Mouse (Mus musculus) neural tube, embryonic 12.5 days (tissue): ENCODE measurements around the gene Gadl1. TPM values are rescaled to one million over a fixed set of nuclear protein-coding genes. Genes with fewer than 3 reads are reported as not detected.

Experiments
- ATAC-seq: fragments of 200-750 bp; cut with Nextera tagmentation; 2 replicates; pipeline ENCODE4 v1.8.0; 2017; ENCODE audit warnings: low read depth, mild to moderate bottlenecking, moderate TSS enrichment, moderate library complexity; ENCODE audit not compliant: low FRiP score
- H3K27ac ChIP-seq: fragments of 300-500 bp; sonication (generic); 2 replicates; pipeline ENCODE4 v1.5.1; 2016
- H3K27me3 ChIP-seq: fragments of 300-500 bp; sonication (generic); replicated peaks from 2 replicates; pipeline ENCODE4 v1.6.1; 2016; ENCODE audit warnings: mild to moderate bottlenecking
- H3K36me3 ChIP-seq: fragments of 300-500 bp; sonication (generic); 2 replicates; pipeline ENCODE4 v1.6.1; 2016; ENCODE audit warnings: mild to moderate bottlenecking
- H3K4me1 ChIP-seq: fragments of 300-500 bp; sonication (generic); 2 replicates; pipeline ENCODE4 v1.6.1; 2016
- H3K4me2 ChIP-seq: fragments of 300-500 bp; sonication (generic); replicated peaks from 2 replicates; pipeline ENCODE4 v1.6.1; 2016; ENCODE audit warnings: mild to moderate bottlenecking
- H3K4me3 ChIP-seq: fragments of 300-500 bp; sonication (generic); 2 replicates; pipeline ENCODE4 v1.5.1; 2016
- H3K9ac ChIP-seq: fragments of 300-500 bp; sonication (generic); 2 replicates; pipeline ENCODE4 v1.6.1; 2016; ENCODE audit warnings: mild to moderate bottlenecking
- H3K9me3 ChIP-seq: fragments of 300-500 bp; sonication (generic); 2 replicates; pipeline ENCODE4 v1.6.1; 2016; ENCODE audit warnings: mild to moderate bottlenecking
- WGBS: fragments of 180-500 bp; shearing (Covaris S2); methylation state at CpG from one replicate; pipeline ENCODE4 v1.1.7; 2016; 5-methylcytosine and 5-hydroxymethylcytosine counted together
- polyA plus RNA-seq: library from polyadenylated mRNA; unstranded; fragments of >200 nt; fragmentation: Nextera tagmentation; extraction: Ambion mirVana; gene quantifications from 2 replicates; pipeline ENCODE4 v1.2.1, GENCODE M21; 2016

Gadl1 gene
- polyA plus RNA-seq, 1 experiment from 2014 or later = 0.23 TPM

GRCm38 (mm10) chr9:116122969-116123589 lies 213.8 kb downstream of the Gadl1 start:
- 68% methylated on average over 9 of the region's 9 CpGs for WGBS
- H3K4me2 ChIP-seq = no peak overlapping the region
- no peaks in the 10 kb centered on the region for H3K27me3 ChIP-seq
- H3K27ac ChIP-seq = no peak overlapping the region
- H3K4me3 ChIP-seq = no peak overlapping the region
- no peak overlapping the region for H3K9ac ChIP-seq
- no peaks in the 10 kb centered on the region for H3K4me1 ChIP-seq
- no peaks in the 10 kb centered on the region for H3K9me3 ChIP-seq
- ATAC-seq = no peak
- H3K36me3 ChIP-seq = no peaks in the 10 kb centered on the region
